Mouse (Mus musculus): ENCODE measurements around the gene BC030867. TPM values are rescaled to one million over a fixed set of nuclear protein-coding genes. Genes with fewer than 3 reads are reported as not detected.

Gene BC030867
- 26.7 and 28.6 TPM in 2 replicates for total RNA-seq (2014; fragmentation: Nextera tagmentation)
- total RNA-seq (2017) = 5.6 and 8.6 TPM in 2 replicates

DNA sequence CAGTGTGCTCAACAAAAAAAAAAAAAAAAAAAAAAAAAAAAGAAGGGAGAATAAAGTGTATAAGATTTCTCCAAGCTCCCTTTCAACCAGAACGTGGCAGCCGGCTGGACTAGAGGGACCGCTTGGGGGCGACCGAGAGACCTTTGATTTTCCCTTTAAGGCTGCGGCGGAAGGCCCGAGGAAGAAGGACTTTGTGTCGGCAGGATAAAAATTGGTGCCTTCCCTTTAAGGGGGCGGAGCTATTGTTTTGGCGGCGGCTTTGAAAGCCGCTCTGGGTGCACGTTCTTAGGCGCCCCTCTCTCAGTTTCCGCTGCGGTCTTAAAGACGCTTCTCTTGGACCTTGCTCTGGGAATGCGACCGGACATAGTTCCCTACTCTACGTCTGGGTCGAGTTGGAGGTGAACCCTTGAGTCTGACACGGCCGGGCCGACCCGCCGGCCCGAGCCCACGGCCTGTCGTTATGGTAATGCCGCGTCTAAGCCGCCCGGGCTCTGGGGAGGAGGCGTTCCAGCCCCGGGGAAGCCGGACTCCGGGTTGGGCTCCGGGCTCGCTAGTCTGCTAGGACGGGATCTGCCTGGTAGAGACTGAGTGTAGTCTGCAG is at the start of gene BC030867:
BC030867 (plus strand) TSS at position 253 of the 601 bp plus-strand sequence.
- peak; percentile 72 for ATAC-seq (replicated peaks; ENCODE audit: poor library complexity, severe bottlenecking)

DNA sequence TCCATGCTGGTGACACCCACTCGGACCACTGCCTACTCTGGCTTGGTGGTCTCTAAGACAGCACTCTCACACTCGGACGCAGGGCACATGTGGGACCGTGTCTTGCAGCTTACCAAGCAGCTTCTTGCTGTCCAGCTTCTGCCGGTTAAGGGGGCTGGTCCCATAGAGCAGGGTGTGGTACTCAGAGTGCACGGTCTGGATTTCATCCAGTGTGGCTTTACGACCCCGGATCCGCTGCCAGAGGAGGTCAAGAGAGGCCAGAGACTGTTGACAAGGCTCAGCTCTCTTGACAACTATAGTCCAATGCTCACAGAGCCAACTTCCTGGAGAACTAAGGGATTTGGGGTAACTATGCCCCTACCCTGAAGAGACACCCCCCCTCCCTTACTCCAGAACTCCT is 48.8 kb upstream of the BC030867 start:
- no peak for ATAC-seq (replicated peaks; ENCODE audit: poor library complexity, severe bottlenecking)

DNA sequence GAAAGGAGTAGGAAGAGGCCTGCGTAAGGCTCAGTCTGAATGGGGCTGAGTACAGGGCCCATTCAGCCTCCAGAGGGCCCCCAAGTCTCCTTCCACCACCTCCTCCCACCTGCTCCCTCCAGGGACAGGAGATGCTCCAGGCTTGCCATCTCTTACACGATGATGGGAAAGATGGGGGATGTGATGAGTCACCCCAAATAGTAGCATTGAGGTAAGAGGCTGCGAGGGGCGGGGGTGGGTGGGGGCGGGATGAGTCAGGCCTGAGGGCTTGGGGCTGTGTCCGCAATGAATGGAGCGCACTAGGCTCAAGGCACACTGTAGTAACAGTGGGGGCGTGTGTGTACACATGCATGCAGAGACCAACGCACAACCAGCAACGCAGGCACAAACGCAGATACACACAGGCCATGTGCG is 47.3 kb upstream of the BC030867 start:
- ATAC-seq (replicated peaks; ENCODE audit: poor library complexity, severe bottlenecking) = no peak

DNA sequence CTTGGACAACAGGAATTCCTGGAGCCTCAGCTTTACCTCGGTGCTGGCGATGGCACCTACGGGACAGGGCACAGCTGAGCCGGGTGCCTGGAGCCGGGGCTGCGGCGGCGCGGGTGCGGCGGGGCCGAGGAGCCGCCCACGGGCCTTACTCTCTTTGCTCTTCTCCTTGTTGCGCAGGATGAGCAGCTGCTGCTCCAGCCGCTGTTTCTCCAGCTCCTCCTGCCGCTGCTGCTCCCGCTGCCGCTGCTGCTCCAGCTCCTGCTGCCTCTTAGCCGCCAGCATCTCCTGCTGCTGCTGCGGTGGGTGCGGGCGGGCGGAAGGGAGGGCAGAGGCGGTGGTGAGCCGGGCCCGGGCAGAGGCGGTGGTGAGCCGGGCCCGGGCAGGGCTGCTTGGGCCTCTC is 42.2 kb upstream of the BC030867 start:
- no peak for ATAC-seq (replicated peaks; ENCODE audit: poor library complexity, severe bottlenecking)

DNA sequence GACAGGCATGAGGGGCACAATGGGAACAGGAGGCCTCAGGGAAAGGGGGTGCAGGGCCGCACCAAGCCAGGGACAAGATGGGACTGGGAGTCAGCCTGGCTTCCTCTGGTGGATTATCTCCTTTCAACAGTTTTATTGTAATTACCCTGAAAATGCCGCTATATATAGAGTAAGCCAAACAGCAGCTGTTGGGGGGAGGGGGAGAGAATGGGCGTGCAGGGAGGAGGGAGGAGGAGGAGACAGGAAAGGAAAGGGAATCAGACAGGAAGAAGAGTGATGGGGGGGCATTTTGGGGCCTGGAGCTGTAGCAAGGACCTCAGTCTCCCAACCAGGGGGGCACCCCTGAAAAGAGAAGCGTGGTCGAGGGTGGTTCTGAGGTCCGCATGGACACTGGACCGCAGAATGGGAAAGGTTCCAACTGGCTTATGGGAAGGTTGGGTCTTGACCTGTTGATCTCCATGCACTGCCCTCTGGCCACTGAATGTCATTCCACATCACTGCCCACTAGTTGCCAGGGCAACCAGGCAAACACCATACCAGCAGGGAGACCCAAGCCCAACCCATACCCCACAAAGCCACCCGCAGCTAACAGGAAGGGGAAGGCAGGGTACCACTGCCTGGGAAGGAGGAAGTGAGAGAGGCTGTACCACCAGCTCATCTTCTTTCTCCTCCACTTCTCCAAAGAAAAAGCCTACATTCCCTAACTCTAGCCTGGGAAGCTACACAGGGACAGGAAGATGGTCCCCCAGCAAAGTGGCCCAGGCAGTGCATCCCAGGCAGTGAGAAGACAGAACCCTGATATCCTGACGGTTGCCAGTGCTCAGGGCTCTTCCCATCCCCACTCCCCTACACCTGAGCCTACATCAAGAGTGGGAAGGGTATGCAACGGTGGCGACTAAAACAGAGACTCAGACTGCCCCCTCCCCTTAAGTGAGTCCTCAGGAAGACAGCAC is 40.6 kb upstream of the BC030867 start:
- ATAC-seq (replicated peaks; ENCODE audit: poor library complexity, severe bottlenecking) = peak; percentile 79

DNA sequence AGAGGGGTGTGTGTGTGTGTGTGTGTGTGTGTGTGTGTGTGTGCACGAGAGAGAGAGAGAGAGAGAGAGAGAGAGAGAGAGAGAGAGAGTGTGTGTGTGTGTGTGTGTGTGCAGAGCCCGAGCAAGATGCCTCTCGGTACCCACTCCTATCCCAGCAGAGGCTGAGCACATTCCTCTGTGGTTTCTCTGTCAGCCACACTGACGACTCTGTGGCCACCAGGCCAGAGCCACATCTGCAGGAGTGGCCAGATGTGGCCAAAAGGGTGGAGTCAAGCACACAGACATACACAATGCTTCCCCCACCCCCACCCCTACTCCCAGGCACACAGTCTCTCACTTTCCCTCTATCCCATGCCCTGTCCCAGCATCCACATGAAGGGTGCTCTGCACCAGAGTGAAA is 39.8 kb upstream of the BC030867 start:
- ATAC-seq (replicated peaks; ENCODE audit: poor library complexity, severe bottlenecking) = peak; percentile 29

DNA sequence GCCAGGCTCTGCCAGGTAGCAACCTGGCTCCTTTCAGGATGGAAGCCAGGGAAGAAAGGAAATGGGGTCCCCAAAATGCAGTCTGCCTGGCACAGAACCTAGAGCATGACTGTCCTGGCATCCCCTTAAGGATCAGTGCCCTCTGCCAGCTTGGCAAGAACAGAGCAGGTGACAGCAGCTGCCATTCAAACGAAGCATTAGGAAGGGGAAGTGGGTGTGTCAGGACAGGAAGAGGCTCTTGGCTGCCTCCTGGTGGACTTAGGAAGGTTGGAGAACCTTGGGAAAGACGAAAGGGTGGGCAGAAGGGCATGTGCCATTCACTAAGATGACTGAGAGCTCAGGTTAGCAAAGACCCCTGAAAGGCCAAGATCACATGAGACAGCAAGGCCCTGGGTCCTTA is 38.9 kb upstream of the BC030867 start:
- peak; percentile 63 for ATAC-seq (replicated peaks; ENCODE audit: poor library complexity, severe bottlenecking)

DNA sequence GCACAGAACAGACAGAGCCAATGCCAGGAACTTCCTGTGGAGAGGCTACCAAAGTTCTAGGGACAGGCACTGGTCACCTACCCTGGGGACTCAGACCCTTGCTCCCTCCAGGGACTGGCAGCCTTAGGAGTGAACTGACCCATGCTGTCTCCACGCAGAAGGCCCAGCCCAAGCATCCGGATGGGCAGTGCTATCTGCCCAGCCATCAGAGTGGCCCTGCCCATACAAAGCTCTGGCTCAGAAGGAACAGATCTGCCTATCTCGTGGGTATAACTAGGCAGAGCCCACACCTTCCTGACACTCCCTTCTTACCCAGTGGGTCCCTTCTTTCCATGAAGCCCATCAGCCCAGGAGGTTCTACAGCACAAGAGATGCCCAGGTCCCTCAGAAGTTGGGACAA is 38.5 kb upstream of the BC030867 start:
- ATAC-seq (replicated peaks; ENCODE audit: poor library complexity, severe bottlenecking) = no peak

DNA sequence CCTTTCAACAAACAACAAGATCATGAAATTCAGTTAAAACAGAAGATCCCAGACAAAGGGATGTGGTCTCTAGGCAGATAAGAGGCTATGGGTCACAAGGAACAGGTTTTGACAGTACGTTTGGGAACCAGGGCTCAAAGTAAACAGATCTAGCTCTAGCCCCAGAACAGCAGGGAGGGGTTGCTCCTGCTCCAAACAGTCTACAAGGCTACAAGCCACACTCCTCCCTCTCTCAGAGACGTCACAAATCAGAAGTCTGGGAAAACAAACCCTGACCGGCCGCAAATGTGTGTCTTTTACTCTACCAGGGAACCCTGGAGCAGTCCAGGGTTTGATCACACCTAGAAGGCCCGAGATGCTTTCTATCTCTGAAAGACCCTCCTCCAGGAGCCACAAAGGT is 37.7 kb upstream of the BC030867 start:
- ATAC-seq (replicated peaks; ENCODE audit: poor library complexity, severe bottlenecking) = no peak

DNA sequence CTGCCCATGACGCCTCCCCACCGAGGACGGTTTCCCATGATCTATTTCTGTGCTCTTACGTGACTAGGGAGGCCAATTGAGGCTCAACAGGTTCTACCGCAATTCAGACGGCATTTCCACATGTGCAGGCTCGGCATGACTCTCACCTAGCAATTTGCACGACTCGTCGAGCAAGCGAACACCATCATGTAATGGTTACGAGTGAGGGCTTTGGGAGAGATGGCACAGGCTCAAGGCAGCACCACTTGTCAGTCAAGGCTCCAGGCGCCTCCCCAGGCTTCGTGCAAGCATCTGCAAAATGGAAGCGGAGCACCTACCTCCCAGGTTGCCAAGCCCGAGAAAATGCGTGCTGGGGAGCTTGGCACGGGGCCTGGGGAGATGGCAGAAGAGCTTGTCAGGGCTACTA is 36.7 kb upstream of the BC030867 start:
- no peak for ATAC-seq (replicated peaks; ENCODE audit: poor library complexity, severe bottlenecking)

DNA sequence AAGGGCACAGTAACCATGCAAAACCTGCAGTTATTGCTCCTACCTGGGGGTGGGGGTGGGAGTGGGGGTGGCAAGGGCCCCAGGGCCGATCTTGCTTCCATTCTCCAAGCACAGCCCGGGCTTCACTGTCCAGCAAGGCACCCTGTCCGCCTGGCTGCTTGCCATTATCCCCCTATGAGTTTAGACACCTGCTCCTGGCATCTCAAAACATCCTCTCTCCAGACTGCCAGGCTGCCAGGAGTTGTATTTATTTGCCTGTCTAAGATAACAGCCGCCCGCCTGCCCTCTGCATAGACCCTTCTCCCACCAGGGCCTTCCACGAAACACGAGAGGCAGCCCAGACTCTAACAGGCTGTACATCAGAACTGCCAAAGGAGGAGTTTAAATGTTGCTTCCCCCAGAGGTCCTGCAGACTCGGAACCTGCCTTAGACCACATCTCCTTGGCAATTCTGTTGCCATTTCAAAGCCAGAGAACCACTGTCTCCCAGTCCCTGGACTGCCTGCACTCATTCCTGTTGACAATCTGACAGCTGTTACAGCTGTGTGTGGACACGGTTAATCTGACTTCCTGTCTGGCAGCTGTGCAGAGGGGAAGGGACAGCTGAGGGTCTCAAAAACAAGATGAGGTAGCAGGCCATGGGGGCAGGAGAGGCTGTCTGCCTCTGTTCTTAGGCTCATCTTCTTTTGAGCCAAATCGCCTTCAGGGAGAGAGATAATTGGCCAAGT is 34.1 kb upstream of the BC030867 start:
- ATAC-seq (replicated peaks; ENCODE audit: poor library complexity, severe bottlenecking) = no peak

DNA sequence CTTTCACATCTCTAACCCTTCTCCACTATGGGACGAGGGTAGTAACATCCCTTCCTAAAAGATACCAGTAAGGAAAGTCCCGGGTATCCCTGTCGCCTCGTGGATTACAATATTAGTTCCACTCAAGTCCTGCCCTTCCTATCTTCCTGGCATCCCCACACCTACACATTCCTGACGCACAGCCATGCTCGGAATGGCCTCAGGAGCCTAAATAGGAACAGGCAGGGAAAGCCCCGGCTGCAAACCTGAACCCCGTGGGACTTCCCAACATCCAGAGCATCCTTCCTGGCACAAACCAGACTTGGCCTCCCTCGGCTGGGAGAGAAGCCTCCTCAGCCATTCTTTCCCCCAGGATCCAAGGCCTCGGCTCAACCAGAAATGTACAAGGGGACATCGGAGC is 33.2 kb upstream of the BC030867 start:
- ATAC-seq (replicated peaks; ENCODE audit: poor library complexity, severe bottlenecking) = no peak

DNA sequence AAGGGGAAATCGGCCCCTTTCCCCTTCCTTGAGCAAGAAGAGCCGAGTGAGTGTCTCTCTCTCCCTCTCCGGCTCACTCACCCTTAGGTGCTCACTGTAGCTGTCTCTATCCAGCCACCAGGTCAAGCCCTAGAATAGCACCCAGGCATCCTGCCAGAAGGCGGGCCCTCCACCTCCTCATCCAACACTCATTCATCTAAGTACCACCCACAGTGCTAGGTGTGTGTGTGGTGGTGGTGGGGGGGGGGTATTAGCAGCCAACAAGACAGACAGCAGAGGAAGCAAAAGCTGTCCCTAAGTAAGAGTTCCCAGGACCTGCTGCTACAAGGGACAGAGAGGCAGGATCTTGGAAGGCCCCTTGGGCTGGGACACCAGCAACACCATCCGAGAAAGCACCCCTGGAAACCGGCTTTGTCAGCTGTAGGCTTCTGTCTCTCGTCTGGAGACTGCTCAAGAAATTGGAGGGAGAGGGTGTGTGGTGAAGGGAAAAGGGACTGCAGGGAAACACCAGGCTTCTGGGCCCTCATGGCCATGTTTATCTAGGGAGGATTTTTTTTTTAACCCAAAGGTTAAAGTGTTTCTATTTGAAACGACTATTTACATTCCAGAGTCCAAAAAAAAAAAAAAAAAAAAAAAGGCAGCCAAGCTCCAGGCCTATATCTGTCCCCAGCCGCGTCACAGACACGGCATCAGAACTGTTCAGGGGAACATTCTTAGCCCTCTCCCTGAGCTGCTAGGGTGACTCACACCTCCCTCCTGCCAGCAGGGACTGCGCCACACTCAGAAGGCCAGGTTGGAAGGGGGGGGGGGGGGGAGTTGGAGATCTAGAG is 32.4 kb upstream of the BC030867 start:
- ATAC-seq (replicated peaks; ENCODE audit: poor library complexity, severe bottlenecking) = no peak

DNA sequence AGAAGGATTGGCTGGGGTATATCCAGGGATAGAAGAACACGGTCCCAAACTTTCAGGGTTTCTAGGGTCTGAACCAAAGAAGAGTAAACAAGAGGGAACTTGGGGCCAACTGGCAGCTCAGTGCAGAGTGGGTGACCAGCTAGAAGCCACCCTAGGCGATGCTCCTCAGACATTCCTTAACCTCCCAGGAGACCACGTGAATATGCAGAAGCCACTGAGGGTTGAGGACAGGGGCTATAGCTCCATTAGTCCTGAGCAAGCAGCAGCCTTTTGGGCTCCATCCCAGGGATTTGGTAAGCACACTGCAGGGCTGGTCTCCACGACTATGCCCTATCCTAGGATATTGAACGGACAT is 31.8 kb upstream of the BC030867 start:
- no peak for ATAC-seq (replicated peaks; ENCODE audit: poor library complexity, severe bottlenecking)

DNA sequence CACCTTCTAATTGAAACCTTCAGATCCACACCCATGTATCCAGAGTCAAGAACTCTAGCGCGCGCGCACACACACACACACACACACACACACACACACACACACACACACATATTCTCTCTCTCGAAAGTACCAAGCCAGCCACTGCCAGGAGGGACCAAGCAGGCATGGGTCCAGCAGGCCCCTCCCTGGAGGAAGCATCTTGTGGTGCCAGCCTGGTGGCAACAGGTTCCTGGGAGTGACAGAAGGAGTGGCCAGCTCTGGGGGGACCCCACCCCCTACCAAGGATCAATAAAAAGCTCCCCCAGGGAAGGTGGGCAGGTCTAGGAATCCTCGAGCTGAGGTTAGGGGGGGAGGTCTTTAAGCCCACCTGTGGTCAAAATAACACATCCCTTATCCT is 31.3 kb upstream of the BC030867 start:
- ATAC-seq (replicated peaks; ENCODE audit: poor library complexity, severe bottlenecking) = no peak

DNA sequence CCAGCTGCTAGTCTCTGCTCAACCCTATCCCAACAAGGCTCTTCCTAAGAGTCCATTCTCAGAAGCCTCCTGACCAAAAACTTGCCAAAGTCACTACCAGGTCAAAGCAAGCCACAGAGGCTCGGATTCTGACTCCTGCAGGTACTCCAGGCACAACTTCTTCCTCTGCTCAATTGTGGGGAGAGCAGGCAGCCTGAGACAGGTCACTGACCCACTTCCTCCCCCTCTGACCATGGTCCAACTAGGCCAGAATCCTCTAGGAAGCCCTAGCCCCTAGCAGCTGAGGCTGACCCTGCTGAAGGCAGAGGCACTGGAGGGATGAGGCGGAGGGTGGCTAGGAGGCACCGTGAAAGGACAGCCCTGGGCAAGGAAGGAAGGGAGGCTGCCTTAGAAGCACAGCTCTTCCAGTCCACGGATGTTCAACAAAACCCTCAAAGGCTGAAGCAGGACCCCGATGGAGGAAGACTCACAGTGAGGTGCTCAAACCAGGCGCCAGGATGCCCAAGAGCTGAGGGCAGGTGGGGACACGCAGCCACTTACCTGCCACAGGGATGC is 30.7 kb upstream of the BC030867 start:
- ATAC-seq (replicated peaks; ENCODE audit: poor library complexity, severe bottlenecking) = no peak

DNA sequence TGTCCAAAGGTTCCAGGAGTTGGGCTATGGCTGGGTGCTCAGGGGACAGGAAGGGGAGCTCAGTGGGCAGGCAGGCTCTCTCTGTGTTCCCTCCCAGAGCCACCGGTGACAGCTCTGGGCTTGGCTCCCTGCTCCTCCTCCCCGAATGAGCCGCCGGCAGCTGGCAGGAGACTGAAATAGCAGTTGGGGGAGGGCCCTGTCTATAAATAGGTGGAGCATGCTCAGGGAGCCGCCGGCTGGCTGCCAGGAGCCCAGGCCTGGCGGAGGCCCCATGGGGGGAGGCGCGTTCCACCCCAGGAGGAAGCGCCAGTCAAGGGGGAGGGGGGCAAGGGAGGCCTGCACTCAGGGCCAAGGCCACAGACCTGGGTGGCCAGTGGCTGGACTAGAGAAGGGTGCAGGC is 29.9 kb upstream of the BC030867 start:
- ATAC-seq (replicated peaks; ENCODE audit: poor library complexity, severe bottlenecking) = peak; percentile 79

DNA sequence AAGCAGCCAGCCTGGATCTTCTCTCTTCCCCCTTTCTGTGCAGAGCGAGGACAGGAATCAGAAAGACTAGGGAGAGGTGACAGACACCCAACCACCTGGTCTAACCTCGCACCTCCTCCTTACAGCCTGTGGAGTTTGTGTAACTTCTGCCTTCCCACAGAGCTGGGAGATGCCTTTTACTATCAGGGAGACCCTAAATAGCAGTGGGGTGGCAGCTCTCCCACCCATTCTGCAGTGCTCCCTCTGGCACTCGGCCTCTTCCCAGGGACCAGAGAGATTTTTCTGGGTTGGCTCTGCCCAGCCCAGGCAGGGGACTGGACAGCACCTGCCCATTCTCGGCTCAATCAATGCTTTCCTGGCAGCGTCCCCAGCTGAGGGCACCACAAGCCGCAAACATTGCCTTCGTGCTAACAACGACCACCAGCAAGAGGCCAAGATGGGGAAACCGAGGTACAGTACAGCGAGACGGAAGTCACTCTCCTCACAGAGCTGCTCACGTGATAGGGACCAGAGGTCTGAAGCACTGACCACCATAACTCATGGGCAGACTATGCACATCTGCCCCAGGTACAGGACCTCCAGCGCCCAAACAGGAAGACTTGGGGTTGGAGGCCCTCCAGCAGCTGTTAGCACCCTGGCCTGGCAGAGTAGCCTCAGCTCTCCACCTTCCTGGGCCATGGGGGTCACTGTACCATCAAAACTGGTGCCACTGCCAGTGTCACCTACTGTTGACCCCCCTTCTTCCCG is 29.3 kb upstream of the BC030867 start:
- no peak for ATAC-seq (replicated peaks; ENCODE audit: poor library complexity, severe bottlenecking)

DNA sequence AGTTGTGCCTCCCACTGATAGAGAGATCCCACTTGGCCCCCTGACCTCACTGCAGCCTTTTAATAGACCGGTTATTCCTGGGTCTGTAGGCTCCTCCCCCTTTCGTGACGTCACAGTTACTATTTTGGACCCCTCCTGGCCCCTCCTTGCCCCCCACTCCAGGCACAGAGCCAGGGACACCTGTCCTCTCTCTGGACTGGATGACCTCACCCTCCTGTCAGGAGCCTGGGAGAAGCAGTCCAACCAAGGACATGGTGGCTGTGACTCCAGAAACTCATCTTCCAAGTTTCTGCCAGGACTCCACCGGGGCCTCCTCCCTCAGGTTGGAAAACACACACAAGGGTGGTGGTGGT is 28.7 kb upstream of the BC030867 start:
- ATAC-seq (replicated peaks; ENCODE audit: poor library complexity, severe bottlenecking) = no peak
